Mouse (Mus musculus) layer of hippocampus, adult 2 months (tissue): ENCODE results near the gene Olfr508. TPM values are rescaled to one million over a fixed set of nuclear protein-coding genes. Genes with fewer than 3 reads are reported as not detected.
"Not testable (repeated sequence)": the region's sequence is repeated elsewhere in the genome, so short reads cannot be mapped to it uniquely, and the experiment has no call there.

ENCODE experiments used
- DNase-seq, 2 experiments: peaks; one replicate each; pipeline ENCODE4 v3.0.0; 2022; ENCODE audit warnings: low spot score in 2 of 2
- H3K27ac ChIP-seq: fragments of 200-600 bp; 2 replicates; pipeline ENCODE4 v1.8.1; 2022
- H3K4me3 ChIP-seq: fragments of 200-600 bp; 2 replicates; pipeline ENCODE4 v1.8.1; 2022; ENCODE audit warnings: mild to moderate bottlenecking
- CTCF ChIP-seq: fragments of 200-600 bp; conservative IDR thresholded peaks from 2 replicates; pipeline ENCODE4 v1.8.1; 2022; ENCODE audit warnings: antibody characterized with exemption, mild to moderate bottlenecking, moderate library complexity
- long read RNA-seq, 2 experiments: library from polyadenylated mRNA; stranded (forward); transcript quantifications; one replicate each; pipeline ENCODE4 v2.0.0; 2021; ENCODE audit warnings: borderline mapping rate in 2 of 2
- total RNA-seq, 2 experiments: library from RNA; stranded (reverse); gene quantifications; 2 replicates each; pipeline ENCODE4 v1.2.3; 2021

The Olfr508 gene
- not detected for total RNA-seq
- long read RNA-seq, experiment 1, result 0 reads
- long read RNA-seq, experiment 2, result 0 reads

- Histone ChIP-seq H3K4me3 (no peak within 1 kb of the TSS), H3K27ac (no peak within 1 kb of the TSS)
- DNase-seq, result no peak
- no peak for TF ChIP-seq CTCF
Observed at GRCm38 (mm10) chr7:108629694-108630093, at the start of gene Olfr508. Gene Olfr508, plus strand, starts transcription at chr7:108629994.

- no peak for DNase-seq
- Histone ChIP-seq H3K4me3 (no peak overlapping the region), H3K27ac (no peak overlapping the region)
- TF ChIP-seq CTCF, result no peak
Observed at GRCm38 (mm10) chr7:108589797-108590196, 40.0 kb upstream of the Olfr508 start.

GRCm38 (mm10) chr7:108601916-108602315 is 27.9 kb upstream of the Olfr508 start:
- not testable (repeated sequence) for H3K4me3 ChIP-seq, DNase-seq, H3K27ac ChIP-seq

GRCm38 (mm10) chr7:108610487-108610886 is 19.3 kb upstream of the Olfr508 start, which contains the start of gene Olfr506:
Gene Olfr506, plus strand, starts transcription at chr7:108610787.
- no peak for DNase-seq
- no peak within 1 kb of the TSS for H3K27ac ChIP-seq
- no peak within 1 kb of the TSS for H3K4me3 ChIP-seq
- TF ChIP-seq CTCF, result no peak

- no peak for TF ChIP-seq CTCF
- Histone ChIP-seq H3K27ac (no peak overlapping the region), H3K4me3 (no peak overlapping the region)
- no peak for DNase-seq
Observed at GRCm38 (mm10) chr7:108614110-108614509, 15.7 kb upstream of the Olfr508 start.

- not testable (repeated sequence) for H3K27ac ChIP-seq, H3K4me3 ChIP-seq, DNase-seq
Observed at GRCm38 (mm10) chr7:108616781-108617180, 13.0 kb upstream of the Olfr508 start.

GRCm38 (mm10) chr7:108621514-108621913 is 8.3 kb upstream of the Olfr508 start, which contains the start of gene Olfr507:
Gene Olfr507, plus strand, starts transcription at chr7:108621814.
- no peak for DNase-seq
- H3K27ac ChIP-seq, result no peak within 1 kb of the TSS
- no peak for TF ChIP-seq CTCF
- no peak within 1 kb of the TSS for H3K4me3 ChIP-seq

GRCm38 (mm10) chr7:108651806-108652205 is 22.0 kb downstream of the Olfr508 start, which contains the start of gene Olfr509:
Gene Olfr509, minus strand, starts transcription at chr7:108651906.
- no peak for TF ChIP-seq CTCF
- Histone ChIP-seq H3K4me3 (no peak within 1 kb of the TSS), H3K27ac (no peak within 1 kb of the TSS)
- no peak for DNase-seq

GRCm38 (mm10) chr7:108662419-108662818 is 32.6 kb downstream of the Olfr508 start:
- DNase-seq, result no peak
- Histone ChIP-seq H3K4me3 (no peak overlapping the region), H3K27ac (no peak overlapping the region)
- TF ChIP-seq CTCF, result no peak

- Histone ChIP-seq H3K27ac (no peak within 1 kb of the TSS), H3K4me3 (no peak within 1 kb of the TSS)
- TF ChIP-seq CTCF, result no peak
- DNase-seq, result no peak
Observed at GRCm38 (mm10) chr7:108666118-108666517, 36.3 kb downstream of the Olfr508 start, which contains the start of gene Olfr510. Gene Olfr510, plus strand, starts transcription at chr7:108666418.

GRCm38 (mm10) chr7:108671058-108671457 is 41.3 kb downstream of the Olfr508 start:
- no peak for TF ChIP-seq CTCF
- no peak overlapping the region for H3K4me3 ChIP-seq
- DNase-seq, result no peak
- H3K27ac ChIP-seq, result no peak overlapping the region

GRCm38 (mm10) chr7:108678886-108679285 is 49.1 kb downstream of the Olfr508 start:
- no peak for TF ChIP-seq CTCF
- no peak for DNase-seq
- no peak overlapping the region for H3K27ac ChIP-seq
- no peak overlapping the region for H3K4me3 ChIP-seq

Other genes with a start within 250 kb of the Olfr508 start
- gene Olfr495, start 236.8 kb upstream of the Olfr508 start, total RNA-seq, result not detected
- not detected for gene Olfr497, start 209.6 kb upstream of the Olfr508 start, total RNA-seq
- not detected for gene Olfr498, start 164.7 kb upstream of the Olfr508 start, total RNA-seq
- not detected for gene Olfr502, start 104.9 kb upstream of the Olfr508 start, total RNA-seq
- gene Olfr503, start 85.5 kb upstream of the Olfr508 start, total RNA-seq, result not detected
- gene Olfr504, start 64.2 kb upstream of the Olfr508 start, total RNA-seq, result not detected
- gene Olfr506, start 19.2 kb upstream of the Olfr508 start, total RNA-seq, result not detected
- gene Olfr507, start 8.2 kb upstream of the Olfr508 start, total RNA-seq, result not detected
- not detected for gene Olfr509, start 21.9 kb downstream of the Olfr508 start, total RNA-seq
- gene Olfr510, start 36.4 kb downstream of the Olfr508 start, total RNA-seq, result not detected
- gene Olfr512, start 83.3 kb downstream of the Olfr508 start, total RNA-seq, result not detected
- not detected for gene Olfr513, start 121.0 kb downstream of the Olfr508 start, total RNA-seq
- gene Olfr514, start 196.0 kb downstream of the Olfr508 start, total RNA-seq, result not detected
- not detected for gene Olfr516, start 220.5 kb downstream of the Olfr508 start, total RNA-seq
- not detected for gene Olfr517, start 242.4 kb downstream of the Olfr508 start, total RNA-seq